Mouse (Mus musculus) heart, embryonic 11.5 days (tissue): ENCODE results near the gene Jhy. TPM values are rescaled to one million over a fixed set of nuclear protein-coding genes. Genes with fewer than 3 reads are reported as not detected.

Experiments used
- ATAC-seq: fragments of 200-750 bp; cut with Nextera tagmentation; replicated peaks from 2 replicates; pipeline ENCODE4 v1.8.0; 2017; ENCODE audit warnings: moderate library complexity; ENCODE audit not compliant: insufficient number of reproducible peaks, low FRiP score, low TSS enrichment
- H3K27ac ChIP-seq: fragments of 300-500 bp; sonication (generic); 2 replicates; pipeline ENCODE4 v1.5.1; 2014; ENCODE audit warnings: mild to moderate bottlenecking, low read depth, low read length
- H3K27me3 ChIP-seq: fragments of 300-500 bp; sonication (generic); 2 replicates; pipeline ENCODE4 v1.6.1; 2014; ENCODE audit warnings: mild to moderate bottlenecking, low read length, mixed read lengths; ENCODE audit not compliant: control insufficient read depth, insufficient read depth
- H3K36me3 ChIP-seq: fragments of 300-500 bp; sonication (generic); 2 replicates; pipeline ENCODE4 v1.6.1; 2014; ENCODE audit warnings: mild to moderate bottlenecking, low read length, moderate library complexity, mixed read lengths; ENCODE audit not compliant: control insufficient read depth, insufficient read depth
- H3K4me1 ChIP-seq: fragments of 300-500 bp; sonication (generic); 2 replicates; pipeline ENCODE4 v1.6.1; 2014; ENCODE audit warnings: low read length; ENCODE audit not compliant: control insufficient read depth, insufficient read depth
- H3K4me2 ChIP-seq: fragments of 300-500 bp; sonication (generic); 2 replicates; pipeline ENCODE4 v1.6.1; 2014; ENCODE audit warnings: mild to moderate bottlenecking, moderate library complexity
- H3K4me3 ChIP-seq: fragments of 300-500 bp; sonication (generic); 2 replicates; pipeline ENCODE4 v1.5.1; 2014; ENCODE audit warnings: low read depth, low read length
- H3K9ac ChIP-seq: fragments of 300-500 bp; sonication (generic); 2 replicates; pipeline ENCODE4 v1.6.1; 2014; ENCODE audit warnings: mild to moderate bottlenecking, low read depth, low read length, moderate library complexity
- H3K9me3 ChIP-seq: fragments of 300-500 bp; sonication (generic); replicated peaks from 2 replicates; pipeline ENCODE4 v1.6.1; 2016; ENCODE audit warnings: low read length; ENCODE audit not compliant: control insufficient read depth
- WGBS: fragments of 180-500 bp; shearing (Covaris S2); extraction: QIAGEN DNeasy Blood & Tissue Kit; methylation state at CpG from one replicate; pipeline ENCODE4 v1.1.7; 2014; ENCODE audit not compliant: insufficient replicate concordance; 5-methylcytosine and 5-hydroxymethylcytosine counted together
- polyA plus RNA-seq: library from polyadenylated mRNA; unstranded; fragments of >200 nt; fragmentation: Nextera tagmentation; extraction: Ambion mirVana; gene quantifications from 2 replicates; pipeline ENCODE4 v1.2.1, GENCODE M21; 2014

The Jhy gene
- polyA plus RNA-seq, 1 experiment from 2014 or later: not detected

DNA sequence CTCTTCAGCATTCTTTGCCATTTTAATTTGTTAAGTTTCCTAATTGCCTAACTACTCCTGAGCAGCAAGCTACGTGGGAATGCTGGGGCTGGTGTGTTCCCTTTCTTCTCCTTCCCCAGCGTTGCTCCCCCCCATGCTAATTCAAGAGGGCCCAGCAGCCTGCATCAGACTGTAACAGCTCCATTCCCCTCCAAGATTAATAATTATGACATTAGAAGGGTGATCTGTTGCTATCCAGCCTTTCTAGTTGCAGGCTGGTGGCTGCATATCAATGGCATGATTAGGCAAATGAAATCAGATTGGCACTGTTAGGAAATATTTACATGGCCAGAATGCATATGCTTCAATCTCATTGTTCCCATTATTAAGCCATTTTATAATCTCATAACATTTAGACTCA, 112.4 kb downstream of the Jhy start:
- Histone ChIP-seq H3K4me3 (no peak overlapping the region), H3K4me1 (no peaks in the 10 kb centered on the region), H3K27ac (no peak overlapping the region), H3K27me3 (no peaks in the 10 kb centered on the region), H3K36me3 (no peaks in the 10 kb centered on the region), H3K9me3 (no peaks in the 10 kb centered on the region), H3K4me2 (no peak overlapping the region), H3K9ac (no peak overlapping the region)
- 43% methylated on average over 2 of the region's 2 CpGs for WGBS
- ATAC-seq: no peak

Other genes with a start within 250 kb of the Jhy start
- gene Hspa8, start 163.1 kb downstream of the Jhy start, polyA plus RNA-seq: 2,531 and 2,677 TPM in 2 replicates
- not detected in 2 replicates for gene Bsx, start 90.0 kb downstream of the Jhy start, polyA plus RNA-seq
- 0.13 and 0.15 TPM in 2 replicates for gene Crtam, start 40.5 kb upstream of the Jhy start, polyA plus RNA-seq
- 15.2 and 15.7 TPM in 2 replicates for gene Ubash3b, start 197.6 kb upstream of the Jhy start, polyA plus RNA-seq